Mouse (Mus musculus) B cell, adult 62 days (primary cell): ENCODE results near the gene Cdh11. TPM values are rescaled to one million over a fixed set of nuclear protein-coding genes. Genes with fewer than 3 reads are reported as not detected.

Experiments used
- total RNA-seq: library from RNA; stranded (reverse); gene quantifications from 4 replicates; pipeline ENCODE4 v1.2.4, GENCODE M21; 2023

Cdh11 gene
- total RNA-seq: 0.12 to 0.28 TPM (median 0.18 TPM) in 3 of 4 replicates, not detected in the other

DNA sequence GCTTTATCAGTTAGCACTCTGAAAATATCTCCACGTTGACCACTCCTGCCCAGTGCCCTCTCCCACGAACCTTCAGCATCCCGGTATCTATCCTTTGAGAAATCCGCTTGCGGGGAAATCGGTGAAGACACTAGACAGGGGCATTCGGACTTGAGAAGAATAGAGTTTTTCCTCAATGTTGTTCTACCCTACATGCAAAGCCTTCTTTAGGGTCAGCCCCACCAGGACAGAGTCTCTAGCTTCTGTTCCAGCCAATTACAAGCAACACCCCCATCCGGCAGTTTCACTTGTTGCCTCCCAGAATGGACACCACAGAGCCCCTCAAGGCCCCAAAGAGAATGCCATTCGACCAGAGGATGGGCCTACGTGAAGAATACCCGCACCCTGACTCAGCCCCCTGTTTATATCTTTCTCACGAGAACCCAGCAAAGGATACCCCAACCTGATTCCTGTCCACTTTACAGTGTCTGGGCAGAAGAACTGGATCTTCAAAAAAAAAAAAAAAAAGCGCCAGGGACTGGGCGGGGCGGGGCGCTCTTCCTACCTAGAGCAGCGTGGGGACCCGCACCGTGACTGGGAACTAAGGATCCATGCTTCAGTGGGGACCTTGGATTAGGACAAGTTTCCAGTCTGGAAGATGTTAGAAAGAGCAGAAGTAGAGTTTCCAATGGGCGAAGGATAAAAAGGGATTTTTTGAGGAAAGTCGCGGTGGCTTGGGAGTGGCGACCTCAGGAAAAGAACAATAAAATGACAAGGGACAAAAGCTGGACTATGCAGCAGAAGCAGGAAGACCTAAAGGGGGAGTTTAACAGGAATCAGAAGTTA is at the start of gene Cdh11:
TSS of gene Cdh11 (minus strand) at position 51 of the 825 bp plus-strand sequence.

